Mouse (Mus musculus): ENCODE measurements at regions not wholly inside any gene's neighbourhood (a gene's known extent, or its start where the extent isn't known, plus 50 kb on each side); places are given as distances from the start of the nearest gene placed in this dataset.

DNA sequence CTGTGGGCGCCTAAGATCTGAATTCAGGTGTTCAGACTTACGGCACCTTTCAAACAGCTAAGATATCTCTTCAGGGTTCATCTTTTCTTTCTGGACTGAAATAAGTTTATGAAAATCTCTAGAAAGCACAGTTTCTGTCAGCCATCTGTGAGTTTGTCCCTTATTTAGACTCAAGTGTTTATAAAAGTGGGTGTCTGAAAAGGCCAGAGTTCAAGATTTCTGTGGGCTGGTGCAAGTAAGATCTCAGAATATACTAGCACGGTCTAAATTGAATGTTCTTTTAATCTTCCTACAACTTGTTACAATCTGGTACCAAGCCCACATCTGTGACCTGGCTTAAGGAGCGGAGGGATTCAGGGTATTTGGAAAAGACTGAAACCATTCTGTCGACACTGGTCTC lies 233.4 kb upstream of the Adgrl2 start:
- TF ChIP-seq CTCF (IDR thresholded peaks at IDR 0.05; ENCODE audit: extremely low read depth, insufficient read depth, low read length) (no peak), POLR2A (IDR thresholded peaks at IDR 0.05; ENCODE audit: extremely low read depth, insufficient read depth, low read length) (no peak)

Measured in cortical plate, adult 2 months (tissue).